Mouse (Mus musculus) kidney, postnatal 4 days (tissue): ENCODE data around the gene Atp6v1a.

Experiments used
- DNase-seq, 2 experiments: peaks; one replicate each; pipeline ENCODE4 v3.0.0; 2021; ENCODE audit warnings: mixed read lengths in 2 of 2

The Atp6v1a gene

GRCm38 (mm10) chr16:44058745-44059144 is 80.8 kb downstream of the Atp6v1a start:
- DNase-seq = peak; percentile 77 to 80

DNA sequence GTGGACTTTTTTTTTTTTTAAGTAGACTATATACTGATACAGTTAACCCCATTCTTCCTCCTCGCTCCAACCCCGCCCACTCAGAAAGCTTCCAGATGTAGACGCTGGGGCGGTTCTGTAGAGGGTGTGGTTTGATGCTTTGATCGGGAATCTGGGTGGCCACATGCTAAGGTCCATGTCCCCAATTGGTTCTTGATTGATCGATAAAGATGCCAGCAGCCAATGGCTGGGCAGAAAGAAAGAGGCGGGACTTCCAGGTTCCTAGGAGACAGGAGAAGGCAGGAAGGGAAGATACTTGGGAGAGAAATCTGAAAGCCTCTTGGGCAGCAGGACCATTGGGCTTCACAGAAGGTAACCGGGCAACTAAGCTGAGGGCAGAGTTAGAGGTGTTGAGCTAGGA is 83.7 kb downstream of the Atp6v1a start:
- no peak for DNase-seq

GRCm38 (mm10) chr16:44053265-44053664 is 86.2 kb downstream of the Atp6v1a start:
- no peak for DNase-seq

DNA sequence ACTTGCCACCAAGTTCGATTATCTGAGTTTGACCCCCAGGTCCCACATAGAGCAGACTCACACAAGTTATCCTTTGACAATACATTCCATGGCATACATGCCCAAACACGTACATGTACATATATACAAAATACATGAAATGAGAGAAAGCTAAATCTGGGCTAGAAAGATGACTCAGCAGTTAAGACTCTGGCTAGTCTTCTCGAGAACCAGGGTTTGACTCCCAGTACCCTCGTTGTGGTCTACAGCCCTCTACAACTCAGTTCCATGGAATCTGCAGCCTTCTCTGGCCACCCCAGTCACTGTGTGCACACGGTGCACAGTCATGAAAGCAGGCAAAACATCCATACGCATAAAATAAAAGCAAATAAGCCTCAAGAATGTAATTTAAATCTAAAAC is 87.1 kb downstream of the Atp6v1a start:
- no peak for DNase-seq

- no peak for DNase-seq
Observed at GRCm38 (mm10) chr16:44050139-44050538, 89.4 kb downstream of the Atp6v1a start.

DNA sequence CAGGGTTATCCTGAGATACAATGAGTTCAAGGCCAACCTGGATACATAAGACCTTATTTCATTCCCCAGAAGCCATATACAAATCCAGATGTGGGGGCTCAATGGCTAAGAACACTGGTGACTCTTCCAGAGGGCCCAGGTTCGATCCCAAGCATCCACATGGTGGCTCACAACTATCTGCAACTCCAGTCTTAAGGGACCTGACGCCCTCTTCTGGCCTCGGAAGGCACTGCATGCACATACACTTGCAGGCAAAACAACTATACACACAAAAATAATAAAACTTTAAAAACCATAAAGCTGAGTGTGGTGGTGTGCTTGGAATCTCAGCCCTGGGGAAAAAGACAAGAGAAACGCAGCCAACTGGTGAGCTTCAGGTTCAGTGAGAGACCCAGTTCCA is 100.4 kb downstream of the Atp6v1a start:
- no peak for DNase-seq
